Mouse (Mus musculus): ENCODE results near the gene 1700025B11Rik. TPM values are rescaled to one million over a fixed set of nuclear protein-coding genes. Genes with fewer than 3 reads are reported as not detected.
"Not testable (repeated sequence)": the region's sequence is repeated elsewhere in the genome, so short reads cannot be mapped to it uniquely, and the experiment has no call there.

The 1700025B11Rik gene
- not detected for total RNA-seq (2021)

DNA sequence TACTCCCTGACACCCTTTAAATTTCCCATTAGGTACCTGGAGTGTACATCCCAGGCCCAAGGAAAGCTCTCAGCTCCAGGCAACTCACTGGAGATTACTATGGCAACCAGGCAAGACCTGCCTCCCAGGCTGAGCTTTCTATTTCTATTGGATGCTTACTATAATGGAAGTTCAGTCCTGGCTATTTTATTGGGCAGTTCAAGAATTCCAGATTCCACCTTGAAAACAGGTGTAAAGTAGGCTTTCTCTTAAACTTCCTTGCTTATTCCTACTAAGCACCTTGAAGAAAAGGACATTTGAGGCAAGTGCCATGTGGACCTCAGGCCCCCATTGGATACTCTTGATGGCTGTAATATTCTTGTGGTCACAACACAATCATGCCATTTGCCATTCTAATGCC is at the start of gene 1700025B11Rik:
Gene 1700025B11Rik (minus strand): TSS at position 101 of the 400 bp plus-strand sequence.
- DNase-seq (ENCODE audit: low spot score in 2 of 2) = no peak
- intact Hi-C loops (cut with DNase I) = loop anchor here (1.0 kb wide), 1 partner anchor 38 kb away; the partner anchor contains the start of gene Gm36245

DNA sequence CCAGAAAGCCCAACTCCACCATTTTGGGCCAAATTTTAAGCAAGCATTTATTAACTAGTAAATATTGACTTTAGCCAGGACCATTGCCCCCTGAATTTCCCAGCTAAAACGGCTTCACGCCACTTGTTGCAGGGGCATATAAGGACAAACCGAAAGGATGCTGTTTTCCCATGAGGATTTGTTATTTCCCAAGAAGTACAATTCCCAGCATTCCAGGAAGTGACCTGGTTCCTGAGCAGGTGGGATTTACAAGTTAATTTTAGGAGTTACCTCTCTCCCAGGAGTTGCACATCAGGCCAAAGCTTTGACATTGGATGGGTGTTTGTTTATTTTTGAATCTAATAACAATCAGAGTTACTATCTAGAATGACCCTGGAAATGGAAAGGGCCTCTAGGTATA is 44.4 kb upstream of the 1700025B11Rik start:
- intact Hi-C loops (cut with DNase I) = no loop called here
- DNase-seq (ENCODE audit: low spot score in 2 of 2) = no peak

DNA sequence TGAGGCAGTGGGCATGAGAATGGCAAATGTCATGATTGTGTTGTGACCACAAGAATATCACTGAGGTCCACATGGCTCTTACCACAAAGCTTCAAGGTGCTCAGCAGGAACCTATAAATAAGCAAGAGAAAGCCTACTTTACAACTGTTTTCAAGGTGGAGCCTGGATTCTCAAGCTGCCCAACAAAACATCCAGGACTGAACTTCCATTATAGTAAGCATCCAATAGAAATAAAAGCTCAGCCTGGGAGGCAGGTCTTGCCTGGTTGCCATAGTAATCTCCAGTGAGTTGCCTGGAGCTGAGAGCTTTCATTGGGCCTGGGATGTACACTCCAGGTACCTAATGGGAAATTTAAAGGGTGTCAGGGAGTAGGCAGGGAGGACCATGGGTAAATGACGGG is 37.3 kb upstream of the 1700025B11Rik start, which contains the start of gene Gm36245:
Gene Gm36245 (plus strand): TSS at position 301 of the 400 bp plus-strand sequence.
- intact Hi-C loops (cut with DNase I) = loop anchor here (1.0 to 10.0 kb wide), 2 partner anchors 37 to 306 kb away; no protein-coding TSS in a partner anchor
- no peak for DNase-seq (ENCODE audit: low spot score in 2 of 2)

DNA sequence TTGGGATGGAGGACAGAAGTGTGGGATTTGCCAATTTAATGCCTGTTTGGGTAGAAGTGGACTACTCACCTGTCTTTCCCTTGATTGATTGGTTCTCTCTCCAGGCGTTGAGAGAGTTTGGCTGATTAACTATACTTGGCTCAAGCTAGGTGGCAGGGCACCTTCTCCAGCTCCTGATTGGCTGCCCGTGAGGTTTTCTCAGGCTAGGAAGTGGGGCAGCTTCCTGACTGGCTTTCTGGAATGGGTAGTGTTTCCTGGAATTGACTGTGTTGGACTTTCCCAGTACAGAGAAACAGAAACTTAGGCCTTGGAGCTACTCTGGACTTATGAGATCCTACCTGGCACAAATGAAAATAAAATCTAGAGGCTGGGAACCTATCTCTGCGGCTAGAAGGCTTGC is 36.7 kb upstream of the 1700025B11Rik start:
- no peak for DNase-seq (ENCODE audit: low spot score in 2 of 2)
- intact Hi-C loops (cut with DNase I) = loop anchor here (10.0 kb wide), 1 partner anchor 306 kb away; no protein-coding TSS in a partner anchor

DNA sequence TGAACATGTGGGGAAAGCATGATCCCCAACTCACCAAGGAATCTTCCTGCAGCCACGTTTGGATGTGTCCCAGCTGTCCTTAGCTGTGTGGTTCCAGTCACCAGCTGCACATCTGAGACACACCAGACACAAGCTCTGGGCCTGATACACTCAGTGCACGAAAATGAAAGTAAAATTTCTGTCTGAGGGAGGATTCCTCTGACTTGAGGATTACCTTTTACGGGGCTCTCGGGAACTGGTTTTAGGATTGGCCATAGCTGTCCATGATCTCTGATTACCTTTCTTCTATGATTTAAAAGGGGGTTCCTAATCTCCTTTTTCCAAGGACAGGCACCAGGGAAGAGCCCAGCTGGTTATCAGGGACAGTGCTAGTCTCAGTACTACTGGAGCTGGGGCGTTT is 34.3 kb upstream of the 1700025B11Rik start, which contains the start of gene Apol10b:
Gene Apol10b (minus strand): TSS at position 165 of the 400 bp plus-strand sequence.
- intact Hi-C loops (cut with DNase I) = loop anchor here (10.0 kb wide), 1 partner anchor 309 kb away; no protein-coding TSS in a partner anchor
- no peak for DNase-seq (ENCODE audit: low spot score in 2 of 2)

DNA sequence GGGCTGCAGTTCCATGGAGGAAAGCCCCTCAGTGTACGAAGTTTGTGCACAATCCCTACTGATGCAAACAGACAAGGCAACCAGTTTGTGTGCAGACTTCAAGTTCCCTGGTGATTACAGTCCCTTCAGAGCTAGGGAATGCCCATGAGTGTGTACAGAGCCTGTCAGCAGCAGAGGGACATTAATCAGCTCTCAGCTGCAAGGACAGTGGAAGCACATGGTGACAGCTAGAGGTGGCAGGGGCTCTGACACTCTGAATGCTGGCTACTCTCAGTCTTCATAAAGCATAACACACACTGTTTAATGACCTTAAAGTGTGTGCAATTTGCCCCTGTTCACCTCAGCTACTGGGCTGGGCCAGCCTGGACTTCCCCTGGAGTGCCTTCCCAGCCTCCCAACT is 31.9 kb upstream of the 1700025B11Rik start:
- intact Hi-C loops (cut with DNase I) = loop anchor here (10.0 kb wide), 1 partner anchor 311 kb away; no protein-coding TSS in a partner anchor
- DNase-seq (ENCODE audit: low spot score in 2 of 2) = no peak

DNA sequence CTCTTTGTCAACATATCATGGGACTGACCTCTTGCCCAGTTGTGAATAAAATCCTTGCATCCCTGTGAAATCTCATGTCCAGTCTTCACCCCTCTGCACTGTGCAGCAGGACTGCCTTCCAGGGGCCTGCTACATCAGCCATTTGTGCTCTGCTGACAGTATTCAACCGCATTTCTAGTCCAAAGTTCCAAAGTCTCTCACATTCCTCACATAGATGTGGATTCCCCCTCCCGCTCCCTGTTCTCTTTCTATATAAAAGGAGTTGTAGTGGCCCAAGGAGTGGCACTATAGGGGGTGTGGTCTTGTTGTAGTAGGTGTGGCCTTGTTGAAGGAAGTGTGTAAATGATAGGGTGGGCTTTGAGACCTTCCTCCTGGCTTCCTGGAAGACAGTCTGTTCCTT is 29.2 kb upstream of the 1700025B11Rik start:
- DNase-seq (ENCODE audit: low spot score in 2 of 2) = no peak
- intact Hi-C loops (cut with DNase I) = loop anchor here (10.0 kb wide), 1 partner anchor 314 kb away; no protein-coding TSS in a partner anchor

DNA sequence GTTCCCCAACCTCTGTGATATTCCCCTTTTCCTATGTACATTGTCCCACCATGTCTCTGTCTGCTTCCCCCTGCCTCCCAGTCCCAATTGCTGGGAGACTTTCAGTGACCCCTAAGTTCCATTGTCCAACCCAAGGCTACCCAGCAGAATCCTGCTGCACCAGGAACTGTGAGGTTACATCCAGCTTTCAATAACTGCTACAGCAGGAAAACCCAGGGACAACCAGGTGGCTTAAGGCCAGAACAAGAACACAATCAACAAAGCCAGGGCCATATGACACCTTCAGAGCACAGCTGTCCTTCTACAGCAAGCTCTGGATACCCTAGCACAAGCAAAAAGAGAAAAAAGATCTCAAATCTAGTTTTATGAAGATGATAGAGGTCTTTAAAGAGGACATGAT is 27.3 kb upstream of the 1700025B11Rik start:
- intact Hi-C loops (cut with DNase I) = no loop called here
- DNase-seq (ENCODE audit: low spot score in 2 of 2) = no peak

DNA sequence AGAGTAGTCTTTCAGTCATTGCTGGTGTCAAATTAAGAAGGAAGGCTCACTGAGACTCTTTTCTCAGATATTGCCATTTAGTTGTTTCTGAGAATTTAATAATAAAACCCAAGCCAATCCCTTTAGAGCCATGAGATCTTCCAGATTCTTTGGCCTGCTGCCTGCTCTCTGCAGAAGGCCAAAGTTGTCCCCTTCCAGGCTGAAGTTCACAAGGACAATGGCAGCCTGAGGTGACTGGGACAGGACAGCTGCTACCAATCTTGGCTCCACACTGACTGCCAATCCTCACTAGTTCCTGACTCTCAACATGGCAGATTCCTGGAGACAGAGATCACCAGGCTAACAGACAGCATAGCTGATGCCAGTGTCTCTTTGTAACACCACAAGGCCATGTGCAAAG is 25.3 kb upstream of the 1700025B11Rik start:
- no peak for DNase-seq (ENCODE audit: low spot score in 2 of 2)
- intact Hi-C loops (cut with DNase I) = no loop called here

DNA sequence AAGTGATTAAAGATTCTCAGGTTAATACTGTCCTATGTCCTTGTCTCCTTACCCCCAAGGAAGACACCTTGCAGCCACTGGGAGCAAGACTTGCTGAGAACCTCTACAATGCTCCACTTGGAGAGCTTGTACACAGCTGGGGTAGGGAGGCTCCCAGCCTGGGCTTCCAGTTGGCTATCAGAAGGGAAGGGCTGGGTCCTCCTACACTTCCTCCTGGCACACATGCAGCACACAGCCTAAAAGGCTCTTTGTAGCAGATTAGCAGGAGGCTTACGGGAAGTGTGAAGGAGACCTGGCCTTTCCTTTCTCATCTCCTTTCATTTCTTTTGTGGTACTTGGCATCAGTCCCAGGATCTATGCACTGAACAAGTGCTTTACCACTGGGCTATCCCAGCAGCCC is 20.0 kb upstream of the 1700025B11Rik start:
- peak in 1 of 2 experiments; percentile 14 for DNase-seq (ENCODE audit: low spot score in 2 of 2)

DNA sequence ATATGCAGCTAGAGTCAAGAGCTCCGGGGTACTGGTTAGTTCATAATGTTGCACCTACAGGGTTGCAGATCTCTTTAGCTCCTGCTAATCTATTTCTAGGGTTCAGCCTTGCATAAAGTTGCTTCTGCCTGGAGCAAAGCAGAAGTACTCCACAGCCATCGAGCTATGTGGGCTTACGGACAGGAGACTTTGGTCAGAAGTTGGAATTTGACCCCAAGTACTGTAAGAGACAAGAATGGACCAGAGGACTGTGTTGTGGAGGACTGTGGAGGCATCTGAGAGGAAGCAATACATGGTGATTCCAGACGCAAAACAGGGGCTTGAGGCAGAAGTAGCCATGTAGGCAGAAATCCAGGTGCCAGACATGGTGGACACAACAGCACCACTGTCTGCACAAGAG is 17.6 kb upstream of the 1700025B11Rik start:
- intact Hi-C loops (cut with DNase I) = no loop called here
- no peak for DNase-seq (ENCODE audit: low spot score in 2 of 2)

More for the DNA sequence above, 20.0 kb upstream of the 1700025B11Rik start:
- intact Hi-C loops (cut with DNase I) = no loop called here

DNA sequence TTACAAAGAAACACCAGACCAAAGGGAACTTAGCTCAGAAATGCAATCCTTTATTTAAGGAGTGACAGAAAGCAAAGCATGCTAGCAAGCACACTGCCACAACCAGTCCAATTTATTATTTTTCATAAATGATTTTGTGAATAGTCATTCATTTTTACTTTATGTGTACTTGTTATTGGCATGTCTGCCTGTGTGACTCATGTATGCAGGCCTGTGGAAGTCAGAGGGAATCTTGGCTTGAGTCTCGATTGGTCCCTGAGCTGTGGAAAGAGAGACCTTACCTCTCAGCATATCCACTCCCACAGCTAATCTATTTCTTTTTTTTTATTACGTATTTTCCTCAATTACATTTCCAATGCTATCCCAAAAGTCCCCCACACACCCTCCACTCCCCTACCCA is 17.1 kb upstream of the 1700025B11Rik start:
- intact Hi-C loops (cut with DNase I) = no loop called here
- DNase-seq (ENCODE audit: low spot score in 2 of 2) = no peak

DNA sequence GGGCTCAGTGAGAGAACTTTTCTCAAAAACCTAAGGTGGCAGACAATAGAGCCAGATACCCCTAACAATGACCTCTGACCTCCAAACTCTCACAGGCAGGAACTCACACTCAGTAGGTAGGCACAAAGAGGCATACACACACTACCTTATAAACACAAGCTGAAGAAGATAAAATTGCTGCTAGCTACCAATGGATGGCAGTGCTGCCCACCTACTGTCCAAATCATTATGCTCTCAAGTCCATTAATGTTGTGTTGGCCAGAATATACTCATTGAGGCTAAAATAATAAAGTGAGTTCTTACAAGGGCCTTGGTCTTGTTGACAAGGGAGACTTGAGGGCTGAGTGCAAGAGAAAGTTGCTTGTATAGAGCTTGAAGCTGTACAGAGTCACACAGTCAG is 1.5 kb upstream of the 1700025B11Rik start:
- intact Hi-C loops (cut with DNase I) = no loop called here
- no peak for DNase-seq (ENCODE audit: low spot score in 2 of 2)

DNA sequence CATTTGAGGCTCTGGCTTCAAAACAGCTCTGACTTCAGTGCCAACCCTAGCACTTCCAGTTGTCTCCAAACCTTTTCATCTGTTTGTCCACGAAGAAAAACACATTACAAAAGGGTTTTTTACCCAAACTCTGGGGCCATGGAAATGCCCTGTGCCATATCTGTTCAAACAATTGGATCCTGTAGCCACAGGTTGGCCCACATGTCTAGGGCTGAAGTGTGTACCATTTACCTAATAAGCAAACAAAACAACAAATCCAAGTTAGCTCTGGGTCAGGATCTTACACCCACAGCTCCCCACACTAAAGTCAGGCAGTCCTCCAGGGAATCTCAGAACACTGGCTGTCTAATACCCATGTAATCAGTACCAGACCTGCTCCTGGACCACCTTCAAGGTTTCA is 22.5 kb downstream of the 1700025B11Rik start:
- intact Hi-C loops (cut with DNase I) = loop anchor here (10.0 kb wide), 1 partner anchor 54 kb away; no protein-coding TSS in a partner anchor
- DNase-seq (ENCODE audit: low spot score in 2 of 2) = not testable (repeated sequence)

DNA sequence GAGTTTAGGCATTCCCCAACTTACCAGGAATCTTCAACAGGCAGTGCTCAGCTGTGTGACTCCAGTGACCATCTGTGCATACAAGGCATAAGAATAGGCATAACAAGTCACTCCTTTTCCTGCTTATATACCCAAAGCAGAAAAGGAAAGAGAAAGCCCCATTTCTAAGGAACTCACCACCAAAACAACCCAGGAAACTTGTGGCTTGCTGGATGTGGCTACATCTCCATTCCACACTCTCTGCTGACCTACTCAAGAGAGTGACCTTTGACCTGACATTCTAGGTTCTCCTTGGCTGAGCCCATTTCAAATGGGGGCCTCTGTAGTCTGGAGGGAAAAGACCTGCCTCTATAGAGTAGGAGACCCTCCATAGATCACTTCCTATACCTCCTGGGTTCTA is 28.5 kb downstream of the 1700025B11Rik start, which contains the start of gene Apol7c:
Gene Apol7c (minus strand): TSS at position 101 of the 400 bp plus-strand sequence.
- no peak for DNase-seq (ENCODE audit: low spot score in 2 of 2)

DNA sequence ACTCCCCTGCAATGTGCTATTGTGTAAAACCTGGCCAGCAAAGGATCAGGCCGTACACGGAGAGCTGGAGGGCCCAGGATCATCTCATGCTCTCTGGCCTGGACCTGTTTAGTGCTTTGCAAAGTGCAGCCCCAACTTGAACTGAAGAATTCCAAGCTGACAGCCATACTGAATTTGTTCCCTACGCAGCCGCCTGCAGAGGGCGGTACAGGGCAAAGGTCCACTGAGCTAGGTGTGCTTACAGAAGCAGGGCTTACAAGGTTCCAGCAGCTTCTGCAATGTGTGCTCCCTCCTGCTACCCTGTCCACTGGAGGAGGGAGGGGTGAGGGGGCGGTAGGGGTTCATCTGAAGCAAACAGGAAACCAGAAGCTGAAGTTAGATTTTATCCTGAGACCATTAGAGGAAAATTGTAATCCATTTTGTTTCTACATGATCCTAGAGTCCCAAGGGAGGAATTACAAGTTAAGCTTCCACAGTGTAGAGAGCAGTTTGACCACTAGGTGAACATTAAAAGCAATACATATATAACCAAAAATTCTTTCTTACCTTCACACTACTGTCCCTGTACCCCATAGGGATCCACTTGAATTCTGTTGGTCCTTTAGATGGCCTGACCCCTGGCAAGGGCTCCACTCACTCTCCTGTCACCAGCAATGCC is 38.4 kb downstream of the 1700025B11Rik start:
- peak in 1 of 2 experiments; percentile 28 for DNase-seq (ENCODE audit: low spot score in 2 of 2)
- intact Hi-C loops (cut with DNase I) = loop anchor here (1.0 kb wide), 1 partner anchor 110 kb away; no protein-coding TSS in a partner anchor

More for the DNA sequence above, 28.5 kb downstream of the 1700025B11Rik start, which contains the start of gene Apol7c:
- intact Hi-C loops (cut with DNase I) = loop anchor here (10.0 kb wide), 1 partner anchor 48 kb away; no protein-coding TSS in a partner anchor

DNA sequence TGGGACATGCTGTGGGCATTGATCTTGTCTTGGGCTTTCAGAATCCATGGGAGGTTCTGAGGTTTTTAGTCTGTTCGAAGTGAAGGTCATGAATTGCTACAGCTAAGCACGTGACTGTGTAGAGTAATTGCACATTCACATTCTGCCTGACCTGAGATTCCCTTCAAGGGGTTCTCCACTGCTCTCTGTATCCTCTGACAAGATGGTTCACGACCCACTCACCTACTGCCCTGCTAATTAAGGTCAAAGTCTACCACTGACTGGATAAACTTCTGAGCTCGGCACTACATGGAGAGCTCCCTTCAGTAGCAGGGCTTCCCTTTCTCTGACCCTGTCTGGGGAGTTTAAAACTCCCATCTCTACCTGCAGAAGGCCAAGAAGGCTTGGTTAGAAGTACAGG is 41.1 kb downstream of the 1700025B11Rik start:
- DNase-seq (ENCODE audit: low spot score in 2 of 2); intact Hi-C loops (cut with DNase I): not testable (repeated sequence)

Measured in left cerebral cortex, postnatal 25 days (tissue).